Mouse (Mus musculus) Patski (cell line): ENCODE measurements around the gene Dpy30. TPM values are rescaled to one million over a fixed set of nuclear protein-coding genes. Genes with fewer than 3 reads are reported as not detected.

Source experiments
- ATAC-seq: fragments of 100-300 bp; one replicate; pipeline ENCODE4 v1.8.0; 2021
- CTCF ChIA-PET: fragments of 350-600 bp; sonication (Branson Sonifier 250); formaldehyde crosslinking; loops from one replicate; lab custom pipeline; 2022; ENCODE audit warnings: inconsistent platforms; lab: Charles Lee
- POLR2A ChIA-PET: fragments of 350-600 bp; sonication (Branson Sonifier 250); formaldehyde crosslinking; loops from one replicate; lab custom pipeline; 2022; ENCODE audit warnings: antibody characterized with exemption, inconsistent platforms; lab: Charles Lee
- DNase-seq: peaks from one replicate; pipeline ENCODE4 v3.0.0-alpha.2; 2011; ENCODE audit warnings: low read depth, low spot score
- H3K27me3 ChIP-seq: fragments of 371-371 bp; one replicate; pipeline ENCODE4 v1.5.1; 2021
- CTCF ChIP-seq: fragments of 100-300 bp; IDR thresholded peaks from one replicate; pipeline ENCODE4 v1.5.1; 2021
- in situ Hi-C: fragments of 300-500 bp; cut with MboI; formaldehyde crosslinking; loops from 3 replicates; pipeline ENCODE4 v1.11.1; 2018; ENCODE audit warnings: low pct_unique_long_range_greater_than_20kb, mixed read lengths
- polyA plus RNA-seq: library from polyadenylated mRNA; unstranded; gene quantifications from one replicate; pipeline ENCODE4 v1.2.3, GENCODE M21; 2021

The Dpy30 gene
- polyA plus RNA-seq, 1 experiment from 2014 or later: 97.9 TPM

- in situ Hi-C loops: loop anchor here (5.0 to 25.0 kb wide), 3 partner anchors 42 to 1457 kb away; partner anchors contain the start of gene Ypel5
Measured at GRCm38 (mm10) chr17:74294426-74295025, 29.2 kb downstream of the Dpy30 start.

GRCm38 (mm10) chr17:74293687-74294425 lies 29.9 kb downstream of the Dpy30 start:
- TF ChIP-seq CTCF: no peak
- DNase-seq (no peak), ATAC-seq (peak; percentile 13)
- POLR2A ChIA-PET: interaction anchor here (0.7 to 1.0 kb wide), 2 partner anchors 76 to 897 kb away, joined by 3 read pairs; no protein-coding TSS in a partner anchor
- CTCF ChIA-PET: no interaction called here
- H3K27me3 ChIP-seq: no peaks in the 10 kb centered on the region
- in situ Hi-C loops: loop anchor here (5.0 to 25.0 kb wide), 2 partner anchors 42 to 1457 kb away; partner anchors contain the start of gene Ypel5

More at GRCm38 (mm10) chr17:74294426-74295025, 29.2 kb downstream of the Dpy30 start:
- ChIA-PET POLR2A (interaction anchor here (1.0 kb wide), 2 partner anchors 51 to 76 kb away, joined by 3 read pairs; no protein-coding TSS in a partner anchor), CTCF (no interaction called here)
- no peaks in the 10 kb centered on the region for H3K27me3 ChIP-seq
- DNase-seq: no peak
- ATAC-seq: peak; percentile 60
- TF ChIP-seq CTCF: no peak

DNA sequence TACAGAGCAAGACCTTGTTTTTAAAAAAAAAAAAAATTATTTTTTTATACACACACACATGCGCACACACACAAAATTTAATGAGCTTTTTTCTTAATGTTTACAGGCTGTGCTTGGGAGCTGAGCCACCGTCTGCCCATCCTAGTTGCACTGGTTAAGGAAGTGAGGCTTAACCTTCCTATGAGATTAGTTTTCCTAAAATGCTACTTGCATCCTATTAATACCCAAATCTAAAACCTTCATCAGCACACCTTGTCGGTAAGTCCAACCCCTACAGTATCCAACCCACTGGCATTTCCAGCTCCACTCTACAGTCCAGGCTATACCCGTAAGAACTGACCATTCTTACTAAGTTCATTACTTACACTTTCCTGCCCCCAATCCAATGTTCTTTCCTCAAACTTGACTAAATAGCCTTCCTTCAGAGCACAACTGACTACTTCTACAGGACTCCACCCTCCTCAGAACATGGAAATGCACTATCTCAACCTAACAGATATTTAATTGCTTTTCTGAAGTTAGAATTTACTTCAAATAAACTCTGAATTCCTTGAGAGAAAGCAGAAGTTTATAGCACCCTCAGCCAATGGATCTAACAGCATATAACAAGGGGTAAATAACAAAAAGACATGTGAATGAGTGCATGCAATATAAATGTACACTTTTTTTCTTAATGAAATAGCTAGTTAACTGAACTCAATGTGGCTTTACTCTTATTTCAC lies 31.9 kb downstream of the Dpy30 start:
- CTCF ChIA-PET: interaction anchor here (1.5 kb wide), 2 partner anchors 11 to 46 kb away, joined by 3 to 4 read pairs; no protein-coding TSS in a partner anchor
- DNase-seq: no peak
- TF ChIP-seq CTCF: no peak
- no peaks in the 10 kb centered on the region for H3K27me3 ChIP-seq
- no peak for ATAC-seq
- POLR2A ChIA-PET: interaction anchor here (0.6 kb wide), 1 partner anchor 1482 kb away, joined by 4 read pairs; no protein-coding TSS in a partner anchor
- in situ Hi-C loops: loop anchor here (5.0 to 25.0 kb wide), 2 partner anchors 40 to 1454 kb away; partner anchors contain the start of gene Ypel5

DNA sequence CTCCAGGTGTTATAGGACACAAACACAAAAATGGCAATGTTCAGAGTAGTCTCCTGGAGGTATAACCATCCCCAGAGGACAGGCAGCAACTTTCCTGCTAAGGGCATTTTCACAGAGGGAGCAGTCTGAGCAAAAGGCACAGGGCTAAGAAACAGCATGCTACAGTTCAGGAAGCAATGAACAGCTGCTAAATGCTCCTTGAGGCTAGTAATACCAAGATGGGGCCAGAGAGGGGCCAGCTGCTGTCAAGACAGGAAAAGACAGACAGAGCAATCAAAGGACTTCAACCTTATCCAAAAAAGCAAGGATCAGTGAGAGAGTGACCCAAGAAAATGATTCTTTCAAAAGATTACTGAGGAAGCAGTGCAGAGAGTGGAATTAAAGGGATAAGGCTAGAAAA lies 32.9 kb downstream of the Dpy30 start:
- in situ Hi-C loops: loop anchor here (5.0 to 25.0 kb wide), 2 partner anchors 39 to 1454 kb away; partner anchors contain the start of gene Ypel5
- no peak for TF ChIP-seq CTCF
- no peaks in the 10 kb centered on the region for H3K27me3 ChIP-seq
- no peak for ATAC-seq
- POLR2A ChIA-PET: no interaction called here
- no peak for DNase-seq
- CTCF ChIA-PET: interaction anchor here (1.5 kb wide), 1 partner anchor 45 kb away, joined by 3 read pairs; no protein-coding TSS in a partner anchor

DNA sequence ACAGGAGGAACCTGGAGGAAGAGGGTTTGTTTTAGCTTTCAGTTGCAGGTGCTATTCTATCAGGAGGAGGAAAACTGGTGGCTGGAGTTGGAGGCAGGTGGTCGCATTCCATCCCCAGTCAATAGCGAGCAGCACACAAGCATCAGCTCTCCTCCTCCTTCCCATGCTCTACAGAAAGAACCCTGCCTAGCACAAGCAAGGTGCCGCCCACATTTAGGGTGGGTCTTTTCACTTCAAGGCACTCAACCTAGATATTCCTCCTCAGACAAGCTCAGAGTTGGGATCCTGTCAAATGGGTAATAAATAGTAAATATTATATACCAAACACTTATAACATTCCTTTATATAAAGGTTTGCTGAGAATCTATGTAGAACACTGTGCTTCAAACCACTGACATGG lies 33.5 kb downstream of the Dpy30 start:
- POLR2A ChIA-PET: no interaction called here
- in situ Hi-C loops: loop anchor here (5.0 to 25.0 kb wide), 2 partner anchors 38 to 1453 kb away; partner anchors contain the start of gene Ypel5
- TF ChIP-seq CTCF: no peak
- ATAC-seq (no peak), DNase-seq (no peak)
- CTCF ChIA-PET: interaction anchor here (1.5 kb wide), 2 partner anchors 21 to 48 kb away, joined by 4 read pairs; no protein-coding TSS in a partner anchor
- H3K27me3 ChIP-seq: no peaks in the 10 kb centered on the region

DNA sequence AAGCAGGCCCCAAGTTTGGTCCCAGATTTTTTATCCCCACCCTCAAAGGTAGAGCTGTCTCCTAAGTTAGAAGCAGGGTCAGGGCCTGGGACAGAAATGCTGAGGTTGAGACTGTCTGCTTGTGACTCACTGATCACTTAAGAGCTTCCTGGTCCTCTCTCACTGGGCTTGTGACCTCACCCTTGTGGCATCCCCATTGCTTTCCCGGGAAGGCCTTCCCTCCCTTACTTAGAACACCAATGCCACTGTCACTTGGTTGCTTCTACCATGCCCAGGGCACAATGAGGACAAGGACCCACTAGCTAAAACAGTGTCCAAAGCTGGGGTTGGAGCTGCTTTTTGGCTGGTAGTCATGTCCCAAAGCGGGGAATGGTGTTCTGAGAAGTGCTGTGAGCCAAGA lies 35.1 kb downstream of the Dpy30 start:
- DNase-seq: no peak
- no peak for TF ChIP-seq CTCF
- ChIA-PET CTCF (interaction anchor here (0.8 to 1.6 kb wide), 5 partner anchors 9 to 64 kb away, joined by 3 to 7 read pairs (median 4); no protein-coding TSS in a partner anchor), POLR2A (no interaction called here)
- in situ Hi-C loops: loop anchor here (25.0 kb wide), 1 partner anchor 1451 kb away; the partner anchor contains the start of gene Ypel5
- peak; percentile 95 for ATAC-seq
- H3K27me3 ChIP-seq: no peaks in the 10 kb centered on the region

- no peak for DNase-seq
- TF ChIP-seq CTCF: no peak
- H3K27me3 ChIP-seq: no peaks in the 10 kb centered on the region
- in situ Hi-C loops: loop anchor here (25.0 kb wide), 1 partner anchor 1449 kb away; the partner anchor contains the start of gene Ypel5
- CTCF ChIA-PET: interaction anchor here (0.9 kb wide), 1 partner anchor 43 kb away, joined by 3 read pairs; no protein-coding TSS in a partner anchor
- ATAC-seq: no peak
- POLR2A ChIA-PET: no interaction called here
Measured at GRCm38 (mm10) chr17:74286140-74286730, 37.5 kb downstream of the Dpy30 start.

DNA sequence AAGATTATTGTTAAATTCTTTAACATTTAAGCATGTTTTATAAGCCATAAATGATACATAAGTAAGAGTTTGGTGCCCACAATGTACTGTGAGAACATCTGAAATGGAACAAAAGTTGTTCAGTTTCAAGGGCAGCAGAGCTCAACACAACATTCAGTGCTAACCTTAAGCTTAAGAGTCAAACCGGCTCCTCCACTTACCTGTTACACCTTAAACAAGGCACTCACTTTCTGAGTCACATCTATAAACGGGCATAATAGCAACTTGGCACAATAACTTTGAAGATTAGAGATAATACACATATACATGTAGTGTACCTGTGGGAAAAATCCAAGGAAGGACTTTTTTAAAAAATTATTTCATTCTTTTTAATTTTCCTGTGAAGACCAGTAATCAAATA lies 38.0 kb downstream of the Dpy30 start:
- DNase-seq (no peak), ATAC-seq (no peak)
- ChIA-PET POLR2A (no interaction called here), CTCF (no interaction called here)
- in situ Hi-C loops: loop anchor here (25.0 kb wide), 1 partner anchor 1448 kb away; the partner anchor contains the start of gene Ypel5
- H3K27me3 ChIP-seq: no peaks in the 10 kb centered on the region
- no peak for TF ChIP-seq CTCF

DNA sequence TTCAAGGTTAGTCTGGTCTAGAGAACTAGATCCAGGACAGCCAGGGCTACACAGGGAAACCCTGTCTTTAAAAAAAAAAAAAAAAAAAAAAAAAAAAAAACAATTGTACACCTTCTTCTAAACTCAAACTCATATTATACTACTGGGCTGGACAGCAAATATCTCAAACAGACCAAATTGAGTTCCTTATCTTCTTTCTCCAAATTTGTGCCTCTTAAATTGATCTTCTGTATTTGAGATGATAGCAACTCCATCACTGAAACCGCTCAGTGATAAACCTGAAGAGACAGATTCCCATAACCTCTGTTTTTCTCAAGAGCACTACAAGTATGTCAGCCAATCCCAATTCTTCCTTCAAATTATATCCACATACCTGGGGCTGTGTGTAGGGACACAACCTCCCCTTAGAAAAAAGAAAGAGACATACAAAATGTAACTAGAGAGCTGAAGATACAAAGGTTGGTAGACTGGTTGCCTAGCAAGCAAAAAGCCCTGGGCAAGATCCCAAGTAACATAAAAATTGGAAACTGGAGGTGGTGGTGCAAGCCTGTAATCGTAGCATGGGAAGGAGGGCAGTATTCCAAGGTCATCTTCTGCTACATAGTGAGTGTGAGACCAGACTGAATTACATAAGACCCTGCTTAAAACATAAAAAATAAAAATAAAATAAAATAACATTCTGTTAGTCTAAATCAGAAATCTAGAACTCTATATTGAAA lies 39.2 kb downstream of the Dpy30 start:
- ATAC-seq (no peak), DNase-seq (no peak)
- CTCF ChIA-PET: no interaction called here
- H3K27me3 ChIP-seq: no peaks in the 10 kb centered on the region
- TF ChIP-seq CTCF: no peak
- in situ Hi-C loops: loop anchor here (25.0 kb wide), 1 partner anchor 1447 kb away; the partner anchor contains the start of gene Ypel5
- POLR2A ChIA-PET: no interaction called here
